ENCODE assay signal across 9 mouse cellular contexts in the genomic region with DNA sequence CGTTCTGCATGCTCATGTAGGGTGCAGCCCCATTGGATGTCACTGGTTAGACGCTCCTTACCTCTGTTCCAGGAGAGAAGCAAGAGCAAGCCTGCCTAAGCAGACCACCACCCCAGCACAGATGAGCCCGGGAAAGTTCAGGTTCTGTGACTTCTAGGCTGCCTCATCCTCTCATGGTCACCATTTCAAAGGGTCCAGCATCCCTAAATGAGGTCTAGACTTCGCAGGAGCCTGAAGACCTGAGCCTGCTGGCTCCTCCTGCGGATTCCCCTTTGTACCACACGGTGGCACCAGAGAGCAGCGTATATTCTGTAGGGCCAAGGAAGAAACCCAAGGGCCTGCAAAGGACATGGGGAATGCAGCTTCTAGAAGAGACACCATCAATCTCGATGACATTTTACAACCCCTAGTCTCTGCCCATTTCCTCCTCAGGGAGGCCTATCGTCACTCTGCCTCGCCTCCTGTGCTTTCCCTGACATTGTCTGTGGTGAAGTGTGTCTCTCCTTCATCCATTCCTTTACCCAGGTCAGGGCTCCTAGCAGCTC. TPM values are rescaled to one million over a fixed set of nuclear protein-coding genes. Genes with fewer than 3 reads are reported as not detected.
DNase-seq lines count a peak whose midpoint lies in the region; ATAC-seq and TF ChIP-seq lines count a peak whose summit lies in the region.
"Had no signal": no experiment of that assay in that cellular context is flagged by ENCODE, and none has a peak within 500 bp of the region (broad histone marks: within the 10 kb centered on the region; RNA-seq: fewer than 3 reads in every experiment).

No protein-coding gene starts in this region.

- in situ Hi-C loops in ES-E14 (cut with MboI; ENCODE audit: low sequenced_read_pairs in 2 of 2, unreplicated experiment in 2 of 2) = loop anchor here (25.0 kb wide), 2 partner anchors 658 to 858 kb away; a partner anchor contains a TSS

- WGBS in forebrain, embryonic 11.5 days = 24% methylated on average over 10 of the region's 10 CpGs
- 18% methylated on average over 10 of the region's 10 CpGs for WGBS in large intestine, adult 2 months
- 19% methylated on average over 10 of the region's 10 CpGs for WGBS in lung, embryonic 14.5 days

- H3K4me3 ChIP-seq in ES-E14 (ENCODE audit: insufficient read depth in 1 of 2, low read depth in 1 of 2, low read length in 2 of 2, poor library complexity in 1 of 2, severe bottlenecking in 1 of 2) = no peak overlapping the region
- H3K4me3 ChIP-seq in forebrain, embryonic 11.5 days (ENCODE audit: low read depth, low read length) = no peak overlapping the region
- H3K4me3 ChIP-seq in lung, embryonic 14.5 days (ENCODE audit: low read depth, low read length) = no peak overlapping the region
- H3K4me3 ChIP-seq: heart, embryonic 13.5 days had no signal

- H3K9ac ChIP-seq in ES-E14 (ENCODE audit: insufficient read depth, low read depth, low read length, poor library complexity, severe bottlenecking) = no peak overlapping the region
- no peak overlapping the region for H3K9ac ChIP-seq in forebrain, embryonic 11.5 days (ENCODE audit: low read length)
- H3K9ac ChIP-seq in lung, embryonic 14.5 days = no peak overlapping the region
- H3K9ac ChIP-seq: heart, embryonic 13.5 days had no signal

- H3K4me1 ChIP-seq in ES-E14 (ENCODE audit: control insufficient read depth in 2 of 2, insufficient read depth in 2 of 2, low read length in 2 of 2, poor library complexity in 1 of 2) = no peaks in the 10 kb centered on the region
- no peaks in the 10 kb centered on the region for H3K4me1 ChIP-seq in forebrain, embryonic 11.5 days (replicated peaks; ENCODE audit: control insufficient read depth, insufficient read depth, low read length)
- H3K4me1 ChIP-seq in lung, embryonic 14.5 days (ENCODE audit: insufficient read depth) = no peaks in the 10 kb centered on the region
- H3K4me1 ChIP-seq: heart, embryonic 13.5 days had no signal

- H3K27me3 ChIP-seq in forebrain, embryonic 11.5 days (ENCODE audit: control insufficient read depth, insufficient read depth, low read length) = no peaks in the 10 kb centered on the region; the same call in 1 of the 2 replicates
- no peaks in the 10 kb centered on the region for H3K27me3 ChIP-seq in lung, embryonic 14.5 days (ENCODE audit: insufficient read depth, low read length)
- H3K27me3 ChIP-seq: heart, embryonic 13.5 days had no signal

- peak; percentile 70 for ATAC-seq in forebrain, embryonic 11.5 days (replicated peaks; ENCODE audit: low FRiP score)
- peak; percentile 71 for ATAC-seq in lung, embryonic 14.5 days (ENCODE audit: insufficient read depth)

- H3K4me2 ChIP-seq in forebrain, embryonic 11.5 days (ENCODE audit: low read depth, low read length, severe bottlenecking) = no peak overlapping the region
- no peak overlapping the region for H3K4me2 ChIP-seq in lung, embryonic 14.5 days
- H3K4me2 ChIP-seq: heart, embryonic 13.5 days had no signal

- no peak overlapping the region for H3K27ac ChIP-seq in ES-E14 (ENCODE audit: insufficient read depth, low read depth, low read length, poor library complexity, severe bottlenecking)
- H3K27ac ChIP-seq in forebrain, embryonic 11.5 days (ENCODE audit: low read depth, low read length) = no peak overlapping the region
- H3K27ac ChIP-seq in lung, embryonic 14.5 days (ENCODE audit: low read depth) = no peak overlapping the region
- H3K27ac ChIP-seq: heart, embryonic 13.5 days had no signal

- TF ChIP-seq CTCF in lung, embryonic 14.5 days (IDR thresholded peaks at IDR 0.05; ENCODE audit: low read depth) = peak; percentile 95

- H3K9me3 ChIP-seq in ES-E14 (ENCODE audit: control insufficient read depth, insufficient read depth, low read depth, low read length) = no peaks in the 10 kb centered on the region
- no peaks in the 10 kb centered on the region; the same call in 1 of the 2 replicates for H3K9me3 ChIP-seq in forebrain, embryonic 11.5 days (ENCODE audit: control insufficient read depth, low read length)
- H3K9me3 ChIP-seq in lung, embryonic 14.5 days (ENCODE audit: low read depth, low read length) = no peaks in the 10 kb centered on the region
- H3K9me3 ChIP-seq: heart, embryonic 13.5 days had no signal

- no peaks in the 10 kb centered on the region; the same call in 1 of the 2 replicates for H3K36me3 ChIP-seq in ES-E14 (ENCODE audit: control insufficient read depth, insufficient read depth, low read length, poor library complexity, severe bottlenecking)
- H3K36me3 ChIP-seq in forebrain, embryonic 11.5 days (ENCODE audit: control insufficient read depth, insufficient read depth, low read length) = no peaks in the 10 kb centered on the region
- no peaks in the 10 kb centered on the region for H3K36me3 ChIP-seq in lung, embryonic 14.5 days (ENCODE audit: insufficient read depth)

- DNase-seq in ES-E14 (ENCODE audit: low read depth, low spot score) = peak; percentile 53
- DNase-seq in c-Kit-positive CD71-positive TER-119-negative erythroid progenitor cells, embryonic 14.5 days (ENCODE audit: low read depth) = peak; percentile 36
- DNase-seq in forebrain, embryonic 11.5 days (ENCODE audit: low spot score) = peak; percentile 83
- peak; percentile 75 for DNase-seq in heart, postnatal 4 days
- DNase-seq in large intestine, adult 2 months (ENCODE audit: low read depth, low spot score) = peak; percentile 29
- peak; percentile 89 for DNase-seq in lung, embryonic 14.5 days
- peak; percentile 23 for DNase-seq in ovary, adult 18-20 months (ENCODE audit: low spot score)
- peak; percentile 41 for DNase-seq in testis, postnatal 14 days (ENCODE audit: low spot score)

TF ChIP-seq in ES-E14, 5 proteins besides CTCF, POLR2A, EP300 and RAD21:
- TF ChIP-seq ZC3H11A (IDR thresholded peaks at IDR 0.05; ENCODE audit: borderline replicate concordance, low read depth, low read length) (peak; percentile 68), MAFK (IDR thresholded peaks at IDR 0.05; ENCODE audit: insufficient read depth, low read depth, low read length) (no peak), CHD2 (IDR thresholded peaks at IDR 0.05; ENCODE audit: low read depth, low read length) (no peak), ZNF384 (IDR thresholded peaks at IDR 0.05; ENCODE audit: low read depth, low read length) (no peak)

RNA-seq across cellular contexts. Expression of a gene that starts 28.0 kb away (rescaled TPM):
- not detected in 2 replicates for total RNA-seq in ES-E14 (2012; rRNA removed)
- polyA plus RNA-seq in forebrain, embryonic 11.5 days (2014; fragmentation: Nextera tagmentation; extraction: Ambion mirVana) = not detected in 2 replicates
- total RNA-seq in heart, postnatal 4 days (2021) = not detected
- polyA plus RNA-seq in large intestine, adult 2 months (2012; rRNA removed) = not detected in 2 replicates
- polyA plus RNA-seq in lung, embryonic 14.5 days (2014; fragmentation: Nextera tagmentation; extraction: Ambion mirVana) = not detected in 2 replicates
- polyA plus RNA-seq: heart, embryonic 13.5 days had no signal

RNA-seq across cellular contexts. Expression of a gene that starts 35.6 kb away (rescaled TPM):
- 4.9 and 5.1 TPM in 2 replicates for total RNA-seq in ES-E14 (2012; rRNA removed)
- 8.6 and 9.9 TPM in 2 replicates for polyA plus RNA-seq in forebrain, embryonic 11.5 days (2014; fragmentation: Nextera tagmentation; extraction: Ambion mirVana)
- 10 to 100 TPM; 27.1 to 27.3 TPM for total RNA-seq in heart, postnatal 4 days (2021)
- polyA plus RNA-seq in large intestine, adult 2 months (2012; rRNA removed) = 2.7 and 3.2 TPM in 2 replicates
- polyA plus RNA-seq in lung, embryonic 14.5 days (2014; fragmentation: Nextera tagmentation; extraction: Ambion mirVana) = 14.6 and 14.9 TPM in 2 replicates

Comparison
In these comparisons a context has a peak if more than half of its experiments do, and no peak if none do; other contexts are left out.
1. DNase-seq: peak in every context shown above with its lines; median percentile 89 in lung, embryonic 14.5 days; 83 in forebrain, embryonic 11.5 days; 75 in heart, postnatal 4 days; 53 in ES-E14; 41 in testis, postnatal 14 days; 36 in c-Kit-positive CD71-positive TER-119-negative erythroid progenitor cells, embryonic 14.5 days; 29 in large intestine, adult 2 months; 23 in ovary, adult 18-20 months.